Mouse (Mus musculus) CH12.LX (cell line): Measurements from ENCODE around the gene Cul9. TPM values are rescaled to one million over a fixed set of nuclear protein-coding genes. Genes with fewer than 3 reads are reported as not detected.

Experiments
- DNase-seq: peaks from one replicate; pipeline ENCODE4 v3.0.0-alpha.2; 2013; ENCODE audit errors: extremely low read depth
- H3K27ac ChIP-seq: 2 replicates; pipeline ENCODE4 v1.5.1; 2012; ENCODE audit warnings: low read depth, mild to moderate bottlenecking, control low read depth, moderate library complexity; ENCODE audit not compliant: insufficient read depth
- H3K27me3 ChIP-seq: replicated peaks from 2 replicates; pipeline ENCODE3; 2012; ENCODE audit warnings: inconsistent platforms
- H3K36me3 ChIP-seq, 2 experiments: replicated peaks in 1 of 2; 2 replicates each; pipeline versions ENCODE3 to v1.6.1; 2012; ENCODE audit warnings: inconsistent platforms in 1 of 2, low read length in 1 of 2, mild to moderate bottlenecking in 1 of 2, mixed read lengths in 1 of 2, moderate library complexity in 1 of 2; ENCODE audit not compliant: control insufficient read depth in 1 of 2, insufficient read depth in 1 of 2
- H3K4me1 ChIP-seq, 2 experiments: 2 replicates each; pipeline ENCODE4 v1.6.1; 2012; ENCODE audit warnings: inconsistent platforms in 1 of 2, moderate library complexity in 1 of 2; ENCODE audit not compliant: insufficient read depth in 2 of 2, control insufficient read depth in 1 of 2
- H3K4me2 ChIP-seq: 2 replicates; pipeline ENCODE4 v1.6.1; 2012; ENCODE audit warnings: low read depth, mild to moderate bottlenecking, control low read depth; ENCODE audit not compliant: poor library complexity, insufficient read depth, severe bottlenecking
- H3K4me3 ChIP-seq, 3 experiments: fragments of 150-350 bp in 1 of 3; sonication (generic) in 1 of 3; replicated peaks in 1 of 3; 2 replicates each; pipeline versions ENCODE3 to v1.5.1; 2011 to 2012; ENCODE audit warnings: low read depth in 2 of 3, low read length in 2 of 3, mild to moderate bottlenecking in 2 of 3, moderate library complexity in 2 of 3, control low read depth in 1 of 3, improper control_type of control experiment in 1 of 3, inconsistent platforms in 1 of 3, mixed read lengths in 1 of 3; ENCODE audit not compliant: poor library complexity in 1 of 3
- H3K79me2 ChIP-seq: replicated peaks from 2 replicates; pipeline ENCODE4 v1.6.1; 2012; ENCODE audit warnings: mild to moderate bottlenecking, moderate library complexity; ENCODE audit not compliant: control insufficient read depth, poor library complexity, insufficient read depth, severe bottlenecking; ENCODE audit errors: extremely low read depth
- H3K9ac ChIP-seq: 2 replicates; pipeline ENCODE4 v1.6.1; 2012; ENCODE audit warnings: low read depth, mild to moderate bottlenecking, control low read depth, moderate library complexity; ENCODE audit not compliant: insufficient read depth
- H3K9me3 ChIP-seq: replicated peaks from 2 replicates; pipeline ENCODE3; 2012; ENCODE audit warnings: low read length, inconsistent platforms, mixed read lengths
- EP300 ChIP-seq: IDR thresholded peaks from 2 replicates; pipeline ENCODE4 v1.6.1; 2011; ENCODE audit warnings: low read length, improper control_type of control experiment
- ETS1 ChIP-seq: conservative IDR thresholded peaks from 2 replicates; pipeline ENCODE4 v1.6.1; 2012; ENCODE audit warnings: low read depth, mild to moderate bottlenecking, inconsistent platforms, low read length, improper control_type of control experiment, moderate library complexity
- HCFC1 ChIP-seq: IDR thresholded peaks from 2 replicates; pipeline ENCODE4 v1.6.1; 2012; ENCODE audit warnings: low read depth, mild to moderate bottlenecking, inconsistent platforms, low read length, improper control_type of control experiment
- IRF4 ChIP-seq: IDR thresholded peaks from 2 replicates; pipeline ENCODE4 v1.6.1; 2014; ENCODE audit warnings: low read depth, mild to moderate bottlenecking, inconsistent platforms, low read length, improper control_type of control experiment
- JUN ChIP-seq: IDR thresholded peaks from 2 replicates; pipeline ENCODE4 v1.6.1; 2011; ENCODE audit warnings: low read depth, mild to moderate bottlenecking, low read length, improper control_type of control experiment, moderate library complexity; ENCODE audit not compliant: insufficient read depth
- JUND ChIP-seq: conservative IDR thresholded peaks from 2 replicates; pipeline ENCODE4 v1.6.1; 2011; ENCODE audit warnings: low read depth, low read length, improper control_type of control experiment
- KAT2A ChIP-seq: IDR thresholded peaks from 2 replicates; pipeline ENCODE4 v1.6.1; 2012; ENCODE audit warnings: low read length, improper control_type of control experiment, inconsistent platforms; ENCODE audit not compliant: insufficient replicate concordance
- MAX ChIP-seq: IDR thresholded peaks from 2 replicates; pipeline ENCODE4 v1.6.1; 2011; ENCODE audit warnings: low read length, improper control_type of control experiment
- MAZ ChIP-seq: IDR thresholded peaks from 2 replicates; pipeline ENCODE4 v1.6.1; 2012; ENCODE audit warnings: low read depth, mild to moderate bottlenecking, inconsistent platforms, low read length, improper control_type of control experiment, moderate library complexity
- MEF2A ChIP-seq: IDR thresholded peaks from 2 replicates; pipeline ENCODE4 v1.6.1; 2014; ENCODE audit warnings: low read depth, mild to moderate bottlenecking, inconsistent platforms, low read length, improper control_type of control experiment, borderline replicate concordance
- MYC ChIP-seq: IDR thresholded peaks from 2 replicates; pipeline ENCODE4 v1.6.1; 2011; ENCODE audit warnings: low read depth, mild to moderate bottlenecking, improper control_type of control experiment, low read length
- NELFE ChIP-seq: IDR thresholded peaks from 2 replicates; pipeline ENCODE4 v1.6.1; 2011; ENCODE audit warnings: low read depth, low read length, improper control_type of control experiment
- NRF1 ChIP-seq: IDR thresholded peaks from 2 replicates; pipeline ENCODE4 v1.6.1; 2014; ENCODE audit warnings: low read depth, mild to moderate bottlenecking, inconsistent platforms, low read length, improper control_type of control experiment, moderate library complexity
- PAX5 ChIP-seq: IDR thresholded peaks from 2 replicates; pipeline ENCODE4 v1.6.1; 2012; ENCODE audit warnings: low read length, inconsistent platforms, mixed read lengths
- POLR2AphosphoS2 ChIP-seq: IDR thresholded peaks from 2 replicates; pipeline ENCODE4 v1.6.1; 2011; ENCODE audit warnings: low read depth, low read length, improper control_type of control experiment
- RAD21 ChIP-seq: IDR thresholded peaks from 2 replicates; pipeline ENCODE4 v1.6.1; 2011; ENCODE audit warnings: low read depth, mild to moderate bottlenecking, low read length, improper control_type of control experiment, moderate library complexity
- RCOR1 ChIP-seq: conservative IDR thresholded peaks from 2 replicates; pipeline ENCODE4 v1.6.1; 2012; ENCODE audit warnings: low read depth, mild to moderate bottlenecking, inconsistent platforms, low read length, improper control_type of control experiment
- SIN3A ChIP-seq: IDR thresholded peaks from 2 replicates; pipeline ENCODE4 v1.6.1; 2012; ENCODE audit warnings: low read length, improper control_type of control experiment, inconsistent platforms
- SMC3 ChIP-seq: IDR thresholded peaks from 2 replicates; pipeline ENCODE4 v1.6.1; 2011; ENCODE audit warnings: low read depth, low read length, improper control_type of control experiment
- TCF12 ChIP-seq: IDR thresholded peaks from 2 replicates; pipeline ENCODE4 v1.6.1; 2014; ENCODE audit warnings: low read depth, mild to moderate bottlenecking, inconsistent platforms, low read length, improper control_type of control experiment
- UBTF ChIP-seq: IDR thresholded peaks from 2 replicates; pipeline ENCODE4 v1.6.1; 2012; ENCODE audit warnings: low read depth, mild to moderate bottlenecking, inconsistent platforms, low read length, improper control_type of control experiment, moderate library complexity
- USF1 ChIP-seq: IDR thresholded peaks from 2 replicates; pipeline ENCODE4 v1.6.1; 2014; ENCODE audit warnings: low read depth, mild to moderate bottlenecking, inconsistent platforms, low read length, improper control_type of control experiment
- ZC3H11A ChIP-seq: IDR thresholded peaks from 2 replicates; pipeline ENCODE4 v1.6.1; 2012; ENCODE audit warnings: low read depth, mild to moderate bottlenecking, inconsistent platforms, low read length, improper control_type of control experiment
- dilution Hi-C: fragments of 300-500 bp; cut with MboI; formaldehyde crosslinking; loops from 2 replicates; pipeline ENCODE4 v1.14.3; 2020; ENCODE audit warnings: low sequenced_read_pairs; ENCODE audit not compliant: extremely low pct_unique_long_range_greater_than_20kb, extremely low pct_ligation_motif_present
- in situ Hi-C: fragments of 300-500 bp; cut with MboI; formaldehyde crosslinking; loops from 3 replicates; pipeline ENCODE4 v1.14.3; 2019; ENCODE audit warnings: low sequenced_read_pairs, low pct_ligation_motif_present, low pct_unique_long_range_greater_than_20kb, mixed read lengths
- polyA plus RNA-seq: library from polyadenylated mRNA; unstranded; fragments of >175 nt; gene quantifications from 2 replicates; pipeline ENCODE4 v1.2.1, GENCODE M21; 2012; ENCODE audit warnings: low read depth; ENCODE audit not compliant: insufficient read length
- total RNA-seq, 2 experiments: library from RNA; depleted of rRNA; stranded (reverse); fragments of 300-350 nt in 1 of 2; fragments of >200 nt in 1 of 2; gene quantifications; 2 replicates each; pipeline ENCODE4 v1.2.3; 2012 to 2014

Cul9 gene
- total and polyA plus RNA-seq, 3 experiments = 0.08 to 0.27 TPM; not detected in 1

- in situ Hi-C loops = no loop called here
- no peak for DNase-seq
- dilution Hi-C loops = no loop called here
- no peaks in the 10 kb centered on the region for H3K79me2 ChIP-seq
- H3K9me3 ChIP-seq = peaks cover 3% of the 10 kb centered on the region
- TF ChIP-seq NRF1 (no peak), MYC (no peak), UBTF (no peak), IRF4 (no peak), PAX5 (no peak), POLR2AphosphoS2 (no peak), HCFC1 (no peak), ZC3H11A (no peak), ETS1 (no peak), JUN (no peak), MAZ (no peak), KAT2A (no peak), MEF2A (no peak), JUND (no peak), NELFE (no peak), SMC3 (no peak)
- H3K4me1 ChIP-seq = peaks cover 12 to 13% of the 10 kb centered on the region in 2 experiments; a peak in 3 of 4 replicates
- no peak overlapping the region for H3K9ac ChIP-seq
- H3K36me3 ChIP-seq = no peaks in the 10 kb centered on the region
- no peak overlapping the region for H3K4me3 ChIP-seq
- no peak overlapping the region for H3K27ac ChIP-seq
- peaks cover 91% of the 10 kb centered on the region for H3K27me3 ChIP-seq
- H3K4me2 ChIP-seq = no peak overlapping the region
These were observed 91.0 kb downstream of the Cul9 start for GRCm38 (mm10) chr17:46455110-46455691.

GRCm38 (mm10) chr17:46454539-46454938, 91.6 kb downstream of the Cul9 start:
- no peaks in the 10 kb centered on the region for H3K79me2 ChIP-seq
- no peak for TF ChIP-seq TCF12
- TF ChIP-seq ETS1 = no peak
- no peak for TF ChIP-seq JUND
- no peak for TF ChIP-seq USF1
- TF ChIP-seq MAZ = no peak
- TF ChIP-seq MAX = no peak
- no peak for TF ChIP-seq SIN3A
- TF ChIP-seq RCOR1 = no peak
- no peak for TF ChIP-seq RAD21
- TF ChIP-seq KAT2A = no peak
- TF ChIP-seq EP300 = no peak
- TF ChIP-seq, all 38 proteins: peak for 0
- Histone ChIP-seq H3K27me3 (peaks cover 91% of the 10 kb centered on the region), H3K27ac (no peak overlapping the region), H3K9me3 (peaks cover 3% of the 10 kb centered on the region), H3K36me3 (no peaks in the 10 kb centered on the region), H3K9ac (no peak overlapping the region), H3K4me1 (peaks cover 12 to 13% of the 10 kb centered on the region in 2 experiments; a peak in 3 of 4 replicates), H3K4me2 (no peak overlapping the region), H3K4me3 (no peak overlapping the region)
- dilution Hi-C loops = no loop called here
- DNase-seq = no peak
- in situ Hi-C loops = no loop called here
